Mouse (Mus musculus): Measurements from ENCODE around the gene Cabp4. TPM values are rescaled to one million over a fixed set of nuclear protein-coding genes. Genes with fewer than 3 reads are reported as not detected.

Cabp4 gene
- 0.22 and 0.57 TPM in 2 replicates for polyA plus RNA-seq (2012; rRNA removed; ENCODE audit: low replicate concordance)

GRCm38 (mm10) chr19:4143759-4144268 is at the start of gene Cabp4:
Gene Cabp4, minus strand, starts transcription at chr19:4144033.

GRCm38 (mm10) chr19:4191528-4192250 is 47.9 kb upstream of the Cabp4 start, which contains the start of gene Ppp1ca:
Gene Ppp1ca, plus strand, starts transcription at chr19:4192065.

GRCm38 (mm10) chr19:4190831-4191334 is 47.0 kb upstream of the Cabp4 start, which contains the start of gene Tbc1d10c:
Gene Tbc1d10c, minus strand, starts transcription at chr19:4191284.

GRCm38 (mm10) chr19:4175368-4175947 is 31.6 kb upstream of the Cabp4 start, which contains the start of gene Carns1:
Gene Carns1, minus strand, starts transcription at chr19:4175479.

GRCm38 (mm10) chr19:4162646-4163542 is 19.1 kb upstream of the Cabp4 start, which contains the start of gene Rps6kb2:
Gene Rps6kb2, minus strand, starts transcription at chr19:4163354.

GRCm38 (mm10) chr19:4153232-4153654 is 9.4 kb upstream of the Cabp4 start, which contains the start of gene Ptprcap:
Gene Ptprcap, plus strand, starts transcription at chr19:4153604.

GRCm38 (mm10) chr19:4148491-4148806 is 4.6 kb upstream of the Cabp4 start, which contains the start of gene Coro1b:
Gene Coro1b, plus strand, starts transcription at chr19:4148619.

GRCm38 (mm10) chr19:4139446-4139845 is 4.4 kb downstream of the Cabp4 start, which contains the start of gene Gpr152:
Gene Gpr152, plus strand, starts transcription at chr19:4139787.

GRCm38 (mm10) chr19:4125741-4126696 is 17.8 kb downstream of the Cabp4 start, which contains the start of gene Aip:
Gene Aip, minus strand, starts transcription at chr19:4125858.

GRCm38 (mm10) chr19:4099837-4100717 is 43.8 kb downstream of the Cabp4 start, which contains the start of gene Pitpnm1:
Gene Pitpnm1, plus strand, starts transcription at chr19:4099998.

GRCm38 (mm10) chr19:4096642-4097440 is 47.0 kb downstream of the Cabp4 start, which contains the start of gene Cdk2ap2:
Gene Cdk2ap2, plus strand, starts transcription at chr19:4097182.

Other genes starting within 250 kb of the Cabp4 start
- gene Tcirg1, start 236.9 kb downstream of the Cabp4 start, polyA plus RNA-seq (2012; rRNA removed; ENCODE audit: low replicate concordance): 151 and 158 TPM in 2 replicates
- gene Ndufs8, start 231.3 kb downstream of the Cabp4 start, polyA plus RNA-seq (2012; rRNA removed; ENCODE audit: low replicate concordance): 282 and 420 TPM in 2 replicates
- 34.0 and 57.2 TPM in 2 replicates for gene Aldh3b1, start 214.2 kb downstream of the Cabp4 start, polyA plus RNA-seq (2012; rRNA removed; ENCODE audit: low replicate concordance)
- 99.1 and 127 TPM in 2 replicates for gene Unc93b1, start 208.8 kb downstream of the Cabp4 start, polyA plus RNA-seq (2012; rRNA removed; ENCODE audit: low replicate concordance)
- gene Aldh3b3, start 185.4 kb downstream of the Cabp4 start, polyA plus RNA-seq (2012; rRNA removed; ENCODE audit: low replicate concordance): not detected in 2 replicates
- gene Aldh3b2, start 171.7 kb downstream of the Cabp4 start, polyA plus RNA-seq (2012; rRNA removed; ENCODE audit: low replicate concordance): 0.58 and 1.3 TPM in 2 replicates
- gene Acy3, start 157.5 kb downstream of the Cabp4 start, polyA plus RNA-seq (2012; rRNA removed; ENCODE audit: low replicate concordance): 136 and 319 TPM in 2 replicates
- gene Tbx10, start 151.3 kb downstream of the Cabp4 start, polyA plus RNA-seq (2012; rRNA removed; ENCODE audit: low replicate concordance): 0.28 TPM in 1 of 2 replicates, not detected in the other
- gene Nudt8, start 143.5 kb downstream of the Cabp4 start, polyA plus RNA-seq (2012; rRNA removed; ENCODE audit: low replicate concordance): 26.8 and 33.7 TPM in 2 replicates
- gene Gm49405, start 143.4 kb downstream of the Cabp4 start, polyA plus RNA-seq (2012; rRNA removed; ENCODE audit: low replicate concordance): 0.97 and 1.6 TPM in 2 replicates
- gene Doc2g, start 140.7 kb downstream of the Cabp4 start, polyA plus RNA-seq (2012; rRNA removed; ENCODE audit: low replicate concordance): 9.0 and 9.5 TPM in 2 replicates
- gene Ndufv1, start 131.2 kb downstream of the Cabp4 start, polyA plus RNA-seq (2012; rRNA removed; ENCODE audit: low replicate concordance): 160 and 198 TPM in 2 replicates
- 2,340 and 2,743 TPM in 2 replicates for gene Gstp1, start 106.0 kb downstream of the Cabp4 start, polyA plus RNA-seq (2012; rRNA removed; ENCODE audit: low replicate concordance)
- gene Gstp2, start 98.0 kb downstream of the Cabp4 start, polyA plus RNA-seq (2012; rRNA removed; ENCODE audit: low replicate concordance): 291 and 464 TPM in 2 replicates
- 13.8 and 20.0 TPM in 2 replicates for gene Gstp3, start 84.5 kb downstream of the Cabp4 start, polyA plus RNA-seq (2012; rRNA removed; ENCODE audit: low replicate concordance)
- gene Cabp2, start 62.5 kb downstream of the Cabp4 start, polyA plus RNA-seq (2012; rRNA removed; ENCODE audit: low replicate concordance): 9.6 TPM in 1 of 2 replicates, not detected in the other
- 348 and 507 TPM in 2 replicates for gene Cdk2ap2, start 46.9 kb downstream of the Cabp4 start, polyA plus RNA-seq (2012; rRNA removed; ENCODE audit: low replicate concordance)
- 152 and 179 TPM in 2 replicates for gene Pitpnm1, start 44.0 kb downstream of the Cabp4 start, polyA plus RNA-seq (2012; rRNA removed; ENCODE audit: low replicate concordance)
- 38.1 and 59.6 TPM in 2 replicates for gene Aip, start 18.2 kb downstream of the Cabp4 start, polyA plus RNA-seq (2012; rRNA removed; ENCODE audit: low replicate concordance)
- 0.04 TPM in 1 of 2 replicates, not detected in the other for gene Gpr152, start 4.2 kb downstream of the Cabp4 start, polyA plus RNA-seq (2012; rRNA removed; ENCODE audit: low replicate concordance)
- 265 and 317 TPM in 2 replicates for gene Coro1b, start 4.6 kb upstream of the Cabp4 start, polyA plus RNA-seq (2012; rRNA removed; ENCODE audit: low replicate concordance)
- gene Ptprcap, start 9.6 kb upstream of the Cabp4 start, polyA plus RNA-seq (2012; rRNA removed; ENCODE audit: low replicate concordance): 94.5 and 168 TPM in 2 replicates
- 49.5 and 55.8 TPM in 2 replicates for gene Rps6kb2, start 19.3 kb upstream of the Cabp4 start, polyA plus RNA-seq (2012; rRNA removed; ENCODE audit: low replicate concordance)
- 1.9 and 3.4 TPM in 2 replicates for gene Carns1, start 31.4 kb upstream of the Cabp4 start, polyA plus RNA-seq (2012; rRNA removed; ENCODE audit: low replicate concordance)
- gene Tbc1d10c, start 47.3 kb upstream of the Cabp4 start, polyA plus RNA-seq (2012; rRNA removed; ENCODE audit: low replicate concordance): 8.6 and 23.0 TPM in 2 replicates
- 237 and 257 TPM in 2 replicates for gene Ppp1ca, start 48.0 kb upstream of the Cabp4 start, polyA plus RNA-seq (2012; rRNA removed; ENCODE audit: low replicate concordance)
- 12.2 and 12.9 TPM in 2 replicates for gene Rad9a, start 57.6 kb upstream of the Cabp4 start, polyA plus RNA-seq (2012; rRNA removed; ENCODE audit: low replicate concordance)
- gene Clcf1, start 70.2 kb upstream of the Cabp4 start, polyA plus RNA-seq (2012; rRNA removed; ENCODE audit: low replicate concordance): 6.8 and 12.7 TPM in 2 replicates
- not detected in 2 replicates for gene AC109138.7, start 70.3 kb upstream of the Cabp4 start, polyA plus RNA-seq (2012; rRNA removed; ENCODE audit: low replicate concordance)
- 67.0 and 146 TPM in 2 replicates for gene Pold4, start 87.9 kb upstream of the Cabp4 start, polyA plus RNA-seq (2012; rRNA removed; ENCODE audit: low replicate concordance)
- 70.2 and 100 TPM in 2 replicates for gene Ssh3, start 125.1 kb upstream of the Cabp4 start, polyA plus RNA-seq (2012; rRNA removed; ENCODE audit: low replicate concordance)
- 0.83 and 3.0 TPM in 2 replicates for gene Ankrd13d, start 139.1 kb upstream of the Cabp4 start, polyA plus RNA-seq (2012; rRNA removed; ENCODE audit: low replicate concordance)
- gene Grk2, start 162.2 kb upstream of the Cabp4 start, polyA plus RNA-seq (2012; rRNA removed; ENCODE audit: low replicate concordance): 75.3 and 106 TPM in 2 replicates